Mouse (Mus musculus) CD4-positive helper T cell, adult 2 months (primary cell): ENCODE data around the gene Cpt1a.

Experiments
- DNase-seq: peaks from one replicate; pipeline ENCODE4 v3.0.0-alpha.2; 2012; ENCODE audit warnings: low read depth, missing footprints, low spot score

Gene Cpt1a

GRCm38 (mm10) chr19:3424214-3424613, 102.1 kb downstream of the Cpt1a start:
- DNase-seq = no peak

- DNase-seq = no peak
These were observed 106.1 kb downstream of the Cpt1a start for GRCm38 (mm10) chr19:3428057-3428830.

- no peak for DNase-seq
These were observed 107.2 kb downstream of the Cpt1a start for GRCm38 (mm10) chr19:3429156-3429816.

- DNase-seq = no peak
These were observed 108.9 kb downstream of the Cpt1a start for GRCm38 (mm10) chr19:3431066-3431465.

GRCm38 (mm10) chr19:3431969-3432368, 109.8 kb downstream of the Cpt1a start:
- no peak for DNase-seq

GRCm38 (mm10) chr19:3434124-3434523, 112.0 kb downstream of the Cpt1a start:
- no peak for DNase-seq

GRCm38 (mm10) chr19:3434641-3435040, 112.5 kb downstream of the Cpt1a start:
- DNase-seq = no peak
